Mouse (Mus musculus): Measurements from ENCODE around the gene Stil.

GRCm38 (mm10) chr4:114973229-114973740, 26.7 kb upstream of the Stil start:
- TF ChIP-seq POLR2A (IDR thresholded peaks at IDR 0.05; ENCODE audit: control insufficient read depth, extremely low read depth, insufficient read depth, low read length, poor library complexity): no peak
- no peak for TF ChIP-seq CTCF (IDR thresholded peaks at IDR 0.05; ENCODE audit: borderline replicate concordance, control insufficient read depth, extremely low read depth, insufficient read depth, low read length, poor library complexity)

Data from thymus, adult 2 months (tissue).